Comparison of ENCODE assay signal across 9 mouse cellular contexts in genomic region chr17:71693313-71693712, GRCm38 (mm10). TPM values are rescaled to one million over a fixed set of nuclear protein-coding genes. Genes with fewer than 3 reads are reported as not detected.
DNase-seq lines count a peak whose midpoint lies in the region; ATAC-seq and TF ChIP-seq lines count a peak whose summit lies in the region.
"Had no signal": no experiment of that assay in that cellular context is flagged by ENCODE, and none has a peak within 500 bp of the region (broad histone marks: within the 10 kb centered on the region; RNA-seq: fewer than 3 reads in every experiment).

No protein-coding gene starts in this region.

- no peak overlapping the region for H3K27ac ChIP-seq in embryonic facial prominence, embryonic 11.5 days (replicated peaks; ENCODE audit: low read depth, low read length)
- peak overlapping the region; percentile 78 for H3K27ac ChIP-seq in layer of hippocampus, adult 2 months
- no peak overlapping the region for H3K27ac ChIP-seq in liver, embryonic 12.5 days
- H3K27ac ChIP-seq in forebrain, embryonic 13.5 days = no peak overlapping the region
- H3K27ac ChIP-seq: liver, embryonic 15.5 days had no signal

- no peak overlapping the region for H3K4me2 ChIP-seq in embryonic facial prominence, embryonic 11.5 days (ENCODE audit: low read depth, low read length)
- no peak overlapping the region for H3K4me2 ChIP-seq in liver, embryonic 12.5 days
- no peak overlapping the region for H3K4me2 ChIP-seq in forebrain, embryonic 13.5 days
- H3K4me2 ChIP-seq: liver, embryonic 15.5 days had no signal

- no peak for ATAC-seq in embryonic facial prominence, embryonic 11.5 days (replicated peaks; ENCODE audit: insufficient number of reproducible peaks, low FRiP score, low TSS enrichment, low read depth)
- no peak for ATAC-seq in liver, embryonic 12.5 days
- no peak for ATAC-seq in forebrain, embryonic 13.5 days

- no peaks in the 10 kb centered on the region for H3K27me3 ChIP-seq in embryonic facial prominence, embryonic 11.5 days (ENCODE audit: control insufficient read depth, insufficient read depth, low read length)
- peaks cover 7% of the 10 kb centered on the region for H3K27me3 ChIP-seq in liver, embryonic 12.5 days (replicated peaks)
- no peaks in the 10 kb centered on the region for H3K27me3 ChIP-seq in forebrain, embryonic 13.5 days
- H3K27me3 ChIP-seq: liver, embryonic 15.5 days had no signal

- no peak overlapping the region for H3K4me3 ChIP-seq in embryonic facial prominence, embryonic 11.5 days (ENCODE audit: low read depth, low read length)
- H3K4me3 ChIP-seq in layer of hippocampus, adult 2 months = no peak overlapping the region
- H3K4me3 ChIP-seq in liver, embryonic 12.5 days = no peak overlapping the region
- no peak overlapping the region for H3K4me3 ChIP-seq in forebrain, embryonic 13.5 days
- H3K4me3 ChIP-seq: liver, embryonic 15.5 days had no signal

- DNase-seq in left cerebral cortex, adult 18-20 months (ENCODE audit: low spot score in 2 of 2) = peak; percentile 70 to 81
- DNase-seq in left cerebral cortex, postnatal 4 days = no peak
- DNase-seq in embryonic facial prominence, embryonic 11.5 days (ENCODE audit: low spot score) = peak; percentile 15
- peak; percentile 51 to 56 for DNase-seq in layer of hippocampus, adult 2 months (ENCODE audit: low spot score in 2 of 2)
- peak; percentile 51 for DNase-seq in mesoderm, embryonic 11.5 days (ENCODE audit: low read depth, low spot score)

- no peaks in the 10 kb centered on the region for H3K36me3 ChIP-seq in embryonic facial prominence, embryonic 11.5 days (replicated peaks; ENCODE audit: control insufficient read depth, insufficient read depth, low read depth, low read length)
- H3K36me3 ChIP-seq in liver, embryonic 12.5 days = no peaks in the 10 kb centered on the region
- H3K36me3 ChIP-seq in forebrain, embryonic 13.5 days (ENCODE audit: poor library complexity, severe bottlenecking) = no peaks in the 10 kb centered on the region
- H3K36me3 ChIP-seq: liver, embryonic 15.5 days had no signal

- H3K9ac ChIP-seq in embryonic facial prominence, embryonic 11.5 days (replicated peaks; ENCODE audit: low read length) = no peak overlapping the region
- H3K9ac ChIP-seq in liver, embryonic 12.5 days = no peak overlapping the region
- H3K9ac ChIP-seq in forebrain, embryonic 13.5 days = no peak overlapping the region
- H3K9ac ChIP-seq: liver, embryonic 15.5 days had no signal

- no peaks in the 10 kb centered on the region for H3K4me1 ChIP-seq in embryonic facial prominence, embryonic 11.5 days (ENCODE audit: control insufficient read depth, insufficient read depth, low read length)
- no peaks in the 10 kb centered on the region for H3K4me1 ChIP-seq in liver, embryonic 12.5 days
- H3K4me1 ChIP-seq in forebrain, embryonic 13.5 days = peaks cover 13% of the 10 kb centered on the region
- H3K4me1 ChIP-seq: liver, embryonic 15.5 days had no signal

- 64% methylated on average over 5 of the region's 5 CpGs for WGBS in embryonic facial prominence, embryonic 11.5 days
- WGBS in liver, embryonic 12.5 days (ENCODE audit: insufficient replicate concordance) = 54% methylated on average over 5 of the region's 5 CpGs
- WGBS in forebrain, embryonic 13.5 days = 41% methylated on average over 5 of the region's 5 CpGs

- H3K9me3 ChIP-seq in embryonic facial prominence, embryonic 11.5 days (replicated peaks; ENCODE audit: control insufficient read depth, low read length) = no peaks in the 10 kb centered on the region
- no peaks in the 10 kb centered on the region for H3K9me3 ChIP-seq in liver, embryonic 12.5 days (replicated peaks)
- H3K9me3 ChIP-seq in forebrain, embryonic 13.5 days (replicated peaks) = no peaks in the 10 kb centered on the region; the same call in 1 of the 2 replicates
- H3K9me3 ChIP-seq: liver, embryonic 15.5 days had no signal

- intact Hi-C loops in left cerebral cortex, postnatal 4 days (cut with DNase I) = no loop called here

- TF ChIP-seq CTCF in layer of hippocampus, adult 2 months (conservative IDR thresholded peaks at IDR 0.05) = no peak

RNA-seq across cellular contexts. Expression of gene Togaram2, which starts 20.3 kb away (rescaled TPM):
- total RNA-seq in left cerebral cortex, adult 18-20 months (2021) = 1 to 10 TPM; 2.7 to 3.2 TPM
- total RNA-seq in left cerebral cortex, postnatal 4 days (2021) = 1 to 10 TPM in 1 of 2 experiments, under 1 TPM in 1; 0.86 to 1.8 TPM
- polyA plus RNA-seq in embryonic facial prominence, embryonic 11.5 days (2014; fragmentation: Nextera tagmentation; extraction: Ambion mirVana) = not detected in 2 replicates
- 1 to 10 TPM; 1.2 to 1.3 TPM for total RNA-seq in layer of hippocampus, adult 2 months (2021)
- 0.07 TPM in 1 of 2 replicates, not detected in the other for polyA plus RNA-seq in liver, embryonic 12.5 days (2016; fragmentation: Nextera tagmentation; extraction: Ambion mirVana)
- 0.22 and 0.52 TPM in 2 replicates for polyA plus RNA-seq in forebrain, embryonic 13.5 days (2015; fragmentation: Nextera tagmentation; extraction: Ambion mirVana)
- total RNA-seq: hematopoietic stem cell, adult 5-6 weeks had no signal
- polyA plus RNA-seq: liver, embryonic 15.5 days had no signal

RNA-seq across cellular contexts. Expression of gene Pcare, which starts 59.4 kb away (rescaled TPM):
- total RNA-seq in left cerebral cortex, adult 18-20 months (2021) = under 1 TPM; 0.44 to 0.45 TPM
- total RNA-seq in left cerebral cortex, postnatal 4 days (2021) = under 1 TPM; 0.08 to 0.12 TPM
- polyA plus RNA-seq in embryonic facial prominence, embryonic 11.5 days (2014; fragmentation: Nextera tagmentation; extraction: Ambion mirVana) = not detected in 2 replicates
- total RNA-seq in layer of hippocampus, adult 2 months (2021) = under 1 TPM; 0.10 to 0.18 TPM
- polyA plus RNA-seq in liver, embryonic 12.5 days (2016; fragmentation: Nextera tagmentation; extraction: Ambion mirVana) = 0.02 TPM in 1 of 2 replicates, not detected in the other
- not detected in 2 replicates for polyA plus RNA-seq in forebrain, embryonic 13.5 days (2015; fragmentation: Nextera tagmentation; extraction: Ambion mirVana)
- total RNA-seq: hematopoietic stem cell, adult 5-6 weeks had no signal
- polyA plus RNA-seq: liver, embryonic 15.5 days had no signal
